Mouse (Mus musculus) heart, postnatal 0 days (tissue): ENCODE data around the gene Ebpl. TPM values are rescaled to one million over a fixed set of nuclear protein-coding genes. Genes with fewer than 3 reads are reported as not detected.
"Not testable (repeated sequence)": the region's sequence is repeated elsewhere in the genome, so short reads cannot be mapped to it uniquely, and the experiment has no call there.

Source experiments
- ATAC-seq: fragments of 200-750 bp; cut with Nextera tagmentation; 2 replicates; pipeline ENCODE4 v1.8.0; 2017; ENCODE audit warnings: low read depth, moderate number of reproducible peaks, moderate library complexity; ENCODE audit not compliant: insufficient read depth
- DNase-seq: peaks from one replicate; pipeline ENCODE4 v3.0.0-alpha.2; 2016; ENCODE audit warnings: low spot score
- H3K27ac ChIP-seq: fragments of 300-500 bp; sonication (generic); 2 replicates; pipeline ENCODE4 v1.5.1; 2014; ENCODE audit warnings: low read depth, mild to moderate bottlenecking
- H3K27me3 ChIP-seq: fragments of 300-500 bp; sonication (generic); 2 replicates; pipeline ENCODE4 v1.6.1; 2014; ENCODE audit warnings: low read length, mixed read lengths; ENCODE audit not compliant: control insufficient read depth, insufficient read depth
- H3K36me3 ChIP-seq: fragments of 300-500 bp; sonication (generic); replicated peaks from 2 replicates; pipeline ENCODE4 v1.6.1; 2014; ENCODE audit warnings: low read length, mixed read lengths; ENCODE audit not compliant: control insufficient read depth, insufficient read depth
- H3K4me1 ChIP-seq: fragments of 300-500 bp; sonication (generic); 2 replicates; pipeline ENCODE4 v1.6.1; 2014; ENCODE audit warnings: antibody characterized with exemption; ENCODE audit not compliant: control insufficient read depth, insufficient read depth
- H3K4me2 ChIP-seq: fragments of 300-500 bp; sonication (generic); 2 replicates; pipeline ENCODE4 v1.6.1; 2014; ENCODE audit warnings: low read depth, mild to moderate bottlenecking, low read length, moderate library complexity
- H3K4me3 ChIP-seq: fragments of 300-500 bp; sonication (generic); 2 replicates; pipeline ENCODE4 v1.5.1; 2014; ENCODE audit warnings: low read depth, low read length
- H3K9ac ChIP-seq: fragments of 300-500 bp; sonication (generic); replicated peaks from 2 replicates; pipeline ENCODE4 v1.6.1; 2014; ENCODE audit warnings: low read depth, low read length, mixed read lengths
- H3K9me3 ChIP-seq: fragments of 300-500 bp; sonication (generic); replicated peaks from 2 replicates; pipeline ENCODE4 v1.6.1; 2016; ENCODE audit warnings: low read length; ENCODE audit not compliant: control insufficient read depth
- CTCF ChIP-seq: IDR thresholded peaks from 2 replicates; pipeline ENCODE4 v1.5.1; 2016; ENCODE audit warnings: antibody characterized with exemption, control low read depth, low read depth
- EP300 ChIP-seq: IDR thresholded peaks from 2 replicates; pipeline ENCODE4 v1.6.1; 2016; ENCODE audit warnings: antibody characterized with exemption, low read depth
- WGBS: fragments of 180-500 bp; shearing (Covaris S2); extraction: QIAGEN DNeasy Blood & Tissue Kit; methylation state at CpG from one replicate; pipeline ENCODE4 v1.1.7; 2014; 5-methylcytosine and 5-hydroxymethylcytosine counted together
- polyA plus RNA-seq: library from polyadenylated mRNA; unstranded; fragments of >200 nt; fragmentation: Nextera tagmentation; extraction: Ambion mirVana; gene quantifications from 2 replicates; pipeline ENCODE4 v1.2.1, GENCODE M21; 2015
- total RNA-seq: library from RNA; depleted of rRNA; stranded (reverse); fragments of >200 nt; gene quantifications from 2 replicates; pipeline ENCODE4 v1.2.3, GENCODE M21; 2014; ENCODE audit warnings: low replicate concordance

Gene Ebpl
- total and polyA plus RNA-seq, 2 experiments from 2014 or later, result 0.38 to 2.9 TPM

GRCm38 (mm10) chr14:61344590-61344989 lies 15.6 kb downstream of the Ebpl start:
- Histone ChIP-seq H3K9ac (no peak overlapping the region), H3K36me3 (no peaks in the 10 kb centered on the region), H3K4me3 (no peak overlapping the region), H3K4me2 (no peak overlapping the region), H3K9me3 (no peaks in the 10 kb centered on the region), H3K4me1 (no peaks in the 10 kb centered on the region), H3K27me3 (no peaks in the 10 kb centered on the region), H3K27ac (no peak overlapping the region)
- DNase-seq, result no peak
- TF ChIP-seq EP300, result no peak
- no peak for TF ChIP-seq CTCF
- ATAC-seq, result no peak
- 85% methylated on average over 5 of the region's 5 CpGs for WGBS

GRCm38 (mm10) chr14:61339381-61339780 lies 20.9 kb downstream of the Ebpl start:
- TF ChIP-seq CTCF, result no peak
- H3K4me2 ChIP-seq, result no peak overlapping the region
- no peak overlapping the region for H3K4me3 ChIP-seq
- H3K27ac ChIP-seq, result no peak overlapping the region
- H3K9ac ChIP-seq, result no peak overlapping the region
- ATAC-seq (no peak), DNase-seq (no peak)
- H3K4me1 ChIP-seq, result no peaks in the 10 kb centered on the region
- H3K27me3 ChIP-seq, result no peaks in the 10 kb centered on the region
- WGBS, result 82% methylated on average over 4 of the region's 4 CpGs
- no peaks in the 10 kb centered on the region for H3K36me3 ChIP-seq
- H3K9me3 ChIP-seq, result no peaks in the 10 kb centered on the region

GRCm38 (mm10) chr14:61330996-61331561 lies 29.2 kb downstream of the Ebpl start:
- H3K9ac ChIP-seq, result no peak overlapping the region
- H3K27me3 ChIP-seq, result no peaks in the 10 kb centered on the region
- H3K4me2 ChIP-seq, result peak overlapping the region; percentile 51
- H3K9me3 ChIP-seq, result no peaks in the 10 kb centered on the region
- DNase-seq, result peak; percentile 86
- peak; percentile 79 for ATAC-seq
- TF ChIP-seq CTCF (peak; percentile 94), EP300 (peak; percentile 23; the same call in 1 of the 2 replicates)
- H3K4me3 ChIP-seq, result no peak overlapping the region
- WGBS, result 13% methylated on average over 13 of the region's 13 CpGs
- H3K36me3 ChIP-seq, result no peaks in the 10 kb centered on the region
- H3K4me1 ChIP-seq, result peaks cover 15% of the 10 kb centered on the region; the same call in 1 of the 2 replicates
- peak overlapping the region; percentile 90 for H3K27ac ChIP-seq

GRCm38 (mm10) chr14:61330591-61330990 lies 29.6 kb downstream of the Ebpl start:
- 46% methylated on average over 11 of the region's 11 CpGs for WGBS
- DNase-seq, result no peak

GRCm38 (mm10) chr14:61327618-61328450 lies 32.4 kb downstream of the Ebpl start:
- Histone ChIP-seq H3K27ac (no peak overlapping the region), H3K4me2 (peak overlapping the region; percentile 48), H3K36me3 (no peaks in the 10 kb centered on the region), H3K9me3 (0 out of 2 replicates have a peak, but pooled peaks cover 1% of the 10 kb centered on the region), H3K4me3 (peak overlapping the region; percentile 4; the same call in 1 of the 2 replicates), H3K27me3 (no peaks in the 10 kb centered on the region), H3K9ac (0 out of 2 replicates have a peak overlapping the region, but pooled peaks have one; percentile 13), H3K4me1 (peaks cover 15% of the 10 kb centered on the region; the same call in 1 of the 2 replicates)
- peak; percentile 86 for DNase-seq
- peak; percentile 80 for ATAC-seq
- TF ChIP-seq CTCF, result peak; percentile 28
- TF ChIP-seq EP300, result no peak
- 28% methylated on average over 19 of the region's 19 CpGs for WGBS

More at GRCm38 (mm10) chr14:61330591-61330990, 29.6 kb downstream of the Ebpl start:
- Histone ChIP-seq H3K4me3 (no peak overlapping the region), H3K9me3 (no peaks in the 10 kb centered on the region), H3K27me3 (no peaks in the 10 kb centered on the region), H3K9ac (no peak overlapping the region), H3K4me1 (peaks cover 15% of the 10 kb centered on the region; the same call in 1 of the 2 replicates), H3K27ac (peak overlapping the region; percentile 90), H3K4me2 (peak overlapping the region; percentile 51; the same call in 1 of the 2 replicates), H3K36me3 (no peaks in the 10 kb centered on the region)
- no peak for TF ChIP-seq EP300
- no peak for TF ChIP-seq CTCF
- ATAC-seq, result peak; percentile 18

GRCm38 (mm10) chr14:61327007-61327406 lies 33.2 kb downstream of the Ebpl start:
- not testable (repeated sequence) for H3K4me3 ChIP-seq, H3K4me2 ChIP-seq, H3K27ac ChIP-seq, H3K27me3 ChIP-seq, H3K9me3 ChIP-seq, H3K9ac ChIP-seq, DNase-seq, H3K36me3 ChIP-seq, ATAC-seq
- H3K4me1 ChIP-seq, result peaks cover 15% of the 10 kb centered on the region; the same call in 1 of the 2 replicates
- WGBS, result 31% methylated on average over 6 of the region's 6 CpGs
